Mouse (Mus musculus) kidney, adult 2 months (tissue): ENCODE data around the gene Lurap1. TPM values are rescaled to one million over a fixed set of nuclear protein-coding genes. Genes with fewer than 3 reads are reported as not detected.

Experiments used
- DNase-seq: peaks from one replicate; pipeline ENCODE4 v3.0.0; 2021
- H3K27ac ChIP-seq: fragments of 200-500 bp; 2 replicates; pipeline ENCODE4 v1.5.1; 2012; ENCODE audit warnings: low read depth, low read length, control low read depth, inconsistent platforms; ENCODE audit not compliant: insufficient read depth
- H3K27me3 ChIP-seq: fragments of 200-500 bp; replicated peaks from 2 replicates; pipeline ENCODE4 v1.6.1; 2012; ENCODE audit warnings: mild to moderate bottlenecking, moderate library complexity, low read length, inconsistent platforms; ENCODE audit not compliant: control insufficient read depth, insufficient read depth
- H3K36me3 ChIP-seq: fragments of 200-500 bp; 2 replicates; pipeline ENCODE4 v1.6.1; 2012; ENCODE audit warnings: mild to moderate bottlenecking, moderate library complexity, low read length, inconsistent platforms; ENCODE audit not compliant: control insufficient read depth, insufficient read depth
- H3K4me1 ChIP-seq: fragments of 200-500 bp; 2 replicates; pipeline ENCODE4 v1.6.1; 2011; ENCODE audit warnings: low read length; ENCODE audit not compliant: control insufficient read depth, insufficient read depth
- H3K4me3 ChIP-seq: fragments of 200-500 bp; 2 replicates; pipeline ENCODE4 v1.5.1; 2011; ENCODE audit warnings: mild to moderate bottlenecking, low read depth, low read length, control low read depth; ENCODE audit not compliant: insufficient read depth
- CTCF ChIP-seq: fragments of 200-500 bp; conservative IDR thresholded peaks from 2 replicates; pipeline ENCODE4 v1.5.1; 2011; ENCODE audit warnings: low read depth, mild to moderate bottlenecking, control low read depth, low read length, moderate library complexity, mixed read lengths; ENCODE audit not compliant: insufficient read depth, insufficient read length
- POLR2A ChIP-seq: fragments of 200-500 bp; IDR thresholded peaks from one replicate; pipeline ENCODE4 v1.6.1; 2011; ENCODE audit warnings: low read depth, low read length, control low read depth
- WGBS: fragments of 180-500 bp; shearing (Covaris S2); methylation state at CpG from one replicate; pipeline ENCODE4 v1.1.7; 2018; 5-methylcytosine and 5-hydroxymethylcytosine counted together
- polyA plus RNA-seq: library from polyadenylated mRNA; depleted of rRNA; stranded (reverse); fragments of >200 nt; gene quantifications from 2 replicates; pipeline ENCODE4 v1.2.3, GENCODE M21; 2012

The Lurap1 gene
- polyA plus RNA-seq, 1 experiment: 6.3 TPM

DNA sequence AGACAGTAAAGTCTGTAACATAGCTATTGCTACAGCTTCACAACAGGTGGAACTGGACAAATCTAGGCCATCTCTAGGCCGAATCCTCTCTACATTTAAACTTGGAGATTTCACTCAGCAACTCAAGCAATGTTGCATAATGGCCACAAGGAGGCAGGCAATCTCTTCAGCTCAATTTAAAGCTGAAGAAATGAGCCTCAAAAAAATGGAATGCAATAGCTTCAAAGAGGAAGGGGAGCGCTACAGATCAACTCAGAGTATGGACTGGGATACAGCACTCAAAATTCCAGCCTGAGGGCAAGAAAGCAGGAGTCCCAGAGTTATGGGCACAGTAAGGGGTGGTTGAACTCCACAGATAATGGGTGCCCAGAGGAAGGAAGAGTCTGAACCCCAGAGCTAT, 16.1 kb downstream of the Lurap1 start:
- Histone ChIP-seq H3K27ac (no peak overlapping the region), H3K36me3 (no peaks in the 10 kb centered on the region), H3K4me3 (no peak overlapping the region), H3K27me3 (no peaks in the 10 kb centered on the region), H3K4me1 (no peaks in the 10 kb centered on the region)
- 23% methylated on average over 2 of the region's 2 CpGs for WGBS
- peak; percentile 30 for DNase-seq
- 0 out of 2 replicates have a peak, but pooled peaks have one; percentile 25 for TF ChIP-seq CTCF
- no peak for TF ChIP-seq POLR2A

DNA sequence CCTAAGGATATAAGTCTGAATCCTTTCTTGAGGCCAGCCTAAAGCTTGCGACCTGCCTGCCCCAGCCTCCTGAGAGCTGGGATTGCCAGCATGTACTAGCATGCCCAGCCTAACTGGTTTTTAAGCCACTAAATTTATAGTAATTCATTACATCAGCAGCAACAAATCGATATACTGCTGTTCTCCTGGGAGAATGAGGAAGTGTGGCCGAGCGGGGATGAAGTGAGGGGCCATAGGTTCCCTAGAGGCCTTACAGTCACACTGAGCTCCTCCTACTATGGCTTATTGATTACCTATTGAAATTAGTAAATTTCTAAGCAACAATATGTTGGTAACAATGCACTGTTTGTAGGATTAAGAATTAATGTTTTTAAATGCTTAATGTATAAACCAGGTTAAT, 18.0 kb downstream of the Lurap1 start:
- Histone ChIP-seq H3K27me3 (no peaks in the 10 kb centered on the region), H3K4me1 (no peaks in the 10 kb centered on the region), H3K36me3 (no peaks in the 10 kb centered on the region), H3K4me3 (no peak overlapping the region), H3K27ac (no peak overlapping the region)
- DNase-seq: no peak
- TF ChIP-seq CTCF (no peak), POLR2A (no peak)
- whole genome bisulfite sequencing: 67% methylated on average over 4 of the region's 4 CpGs

DNA sequence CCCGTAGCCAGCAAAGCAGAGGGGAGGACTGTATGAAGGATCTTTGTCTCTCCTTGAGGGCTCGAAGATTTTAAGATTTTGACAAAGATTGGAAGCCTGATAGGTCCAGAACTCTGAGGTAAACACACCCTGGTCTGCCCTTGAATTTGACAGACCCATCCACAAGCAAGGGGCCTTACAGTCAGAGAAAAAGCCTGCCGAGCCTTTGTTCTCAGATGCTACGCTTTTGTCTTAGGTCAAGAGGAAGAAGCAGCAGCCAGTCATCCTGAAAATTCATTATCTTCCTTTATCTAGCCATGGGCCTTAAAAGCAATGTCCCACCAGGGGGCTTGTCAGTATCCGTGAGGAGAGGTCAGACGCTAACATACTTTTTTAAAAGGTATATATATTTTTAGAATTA, 23.2 kb downstream of the Lurap1 start:
- 86% methylated on average over 6 of the region's 6 CpGs for WGBS
- DNase-seq: no peak
- H3K27ac ChIP-seq: no peak overlapping the region
- no peak overlapping the region for H3K4me3 ChIP-seq
- H3K4me1 ChIP-seq: no peaks in the 10 kb centered on the region
- H3K27me3 ChIP-seq: no peaks in the 10 kb centered on the region
- no peaks in the 10 kb centered on the region for H3K36me3 ChIP-seq
- TF ChIP-seq CTCF (no peak), POLR2A (no peak)

GRCm38 (mm10) chr4:116125803-116126386, 25.2 kb downstream of the Lurap1 start:
- no peak for DNase-seq
- TF ChIP-seq CTCF: no peak
- TF ChIP-seq POLR2A: no peak
- WGBS: 96% methylated on average over 4 of the region's 4 CpGs
- Histone ChIP-seq H3K4me3 (no peak overlapping the region), H3K4me1 (no peaks in the 10 kb centered on the region), H3K27me3 (no peaks in the 10 kb centered on the region), H3K36me3 (no peaks in the 10 kb centered on the region), H3K27ac (no peak overlapping the region)

GRCm38 (mm10) chr4:116123602-116124519, 27.3 kb downstream of the Lurap1 start, which contains the start of the genes Rad54l and Pomgnt1:
Rad54l (minus strand) TSS chr4:116123690.
Pomgnt1 (plus strand) TSS chr4:116123840.
- Histone ChIP-seq H3K27me3 (no peaks in the 10 kb centered on the region), H3K27ac (0 out of 2 replicates have a peak within 1 kb of the TSS, but pooled peaks have one; percentile 6), H3K4me3 (peak within 1 kb of the TSS; percentile 74), H3K4me1 (no peaks in the 10 kb centered on the region), H3K36me3 (no peaks in the 10 kb centered on the region)
- peak; percentile 86 for DNase-seq
- WGBS: 6% methylated on average over 24 of the region's 24 CpGs
- TF ChIP-seq POLR2A (no peak), CTCF (no peak)

GRCm38 (mm10) chr4:116122762-116123161, 28.4 kb downstream of the Lurap1 start:
- Histone ChIP-seq H3K4me3 (no peak overlapping the region), H3K27me3 (no peaks in the 10 kb centered on the region), H3K4me1 (no peaks in the 10 kb centered on the region), H3K36me3 (no peaks in the 10 kb centered on the region), H3K27ac (no peak overlapping the region)
- TF ChIP-seq CTCF: no peak
- TF ChIP-seq POLR2A: no peak
- WGBS: 5% methylated on average over 1 of the region's 1 CpGs
- no peak for DNase-seq

DNA sequence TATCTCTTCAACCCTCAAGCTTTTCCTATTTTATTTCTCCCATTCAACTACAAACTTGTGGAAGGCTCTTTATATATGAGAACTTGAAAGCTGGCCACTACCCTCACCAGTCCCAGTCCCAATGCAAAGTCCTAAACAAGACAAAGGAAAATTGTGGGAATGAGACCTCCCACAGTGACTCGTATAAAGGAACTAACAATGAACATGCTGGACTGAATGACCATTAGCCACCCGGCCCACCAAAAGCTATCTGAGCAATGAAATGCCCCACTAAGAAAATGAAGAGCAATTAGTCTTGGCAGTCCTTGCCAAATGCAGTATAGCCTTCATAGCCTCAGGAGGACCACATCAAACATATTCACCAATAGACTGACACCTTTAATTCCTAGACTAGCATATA, 39.7 kb downstream of the Lurap1 start:
- no peak overlapping the region for H3K27ac ChIP-seq
- H3K4me3 ChIP-seq: no peak overlapping the region
- no peaks in the 10 kb centered on the region for H3K36me3 ChIP-seq
- WGBS: 85% methylated on average over 2 of the region's 2 CpGs
- TF ChIP-seq POLR2A (no peak), CTCF (no peak)
- H3K27me3 ChIP-seq: no peaks in the 10 kb centered on the region
- no peaks in the 10 kb centered on the region for H3K4me1 ChIP-seq
- DNase-seq: no peak
